Mouse (Mus musculus): Measurements from ENCODE around the gene Slc35c2. TPM values are rescaled to one million over a fixed set of nuclear protein-coding genes. Genes with fewer than 3 reads are reported as not detected.
A peak's percentile ranks its signal among the peaks of the same experiment; 100 is the strongest.

The Slc35c2 gene
- polyA plus RNA-seq, 1 experiment from 2014 or later, result 51.6 TPM

- no peak overlapping the region for H3K27ac ChIP-seq
- no peaks in the 10 kb centered on the region for H3K36me3 ChIP-seq (ENCODE audit: insufficient read depth, low read length)
- TF ChIP-seq CTCF (IDR thresholded peaks at IDR 0.05; ENCODE audit: low read depth), result peak; percentile 68
- ATAC-seq (replicated peaks; ENCODE audit: low FRiP score, low read depth) (peak; percentile 34; the same call in 1 of the 2 replicates), DNase-seq (ENCODE audit: low spot score) (peak; percentile 64)
- peaks cover 60% of the 10 kb centered on the region for H3K27me3 ChIP-seq (ENCODE audit: insufficient read depth, low read length)
- peak overlapping the region; percentile 50 for H3K4me3 ChIP-seq (replicated peaks; ENCODE audit: low read depth, low read length)
- H3K4me2 ChIP-seq (ENCODE audit: low read length), result peak overlapping the region; percentile 97
- 1% methylated on average over 61 of the region's 82 CpGs for WGBS
- H3K4me1 ChIP-seq (replicated peaks; ENCODE audit: insufficient read depth, low read length), result peaks cover 18% of the 10 kb centered on the region
- peak overlapping the region; percentile 44 for H3K9ac ChIP-seq (ENCODE audit: low read depth, low read length)
- H3K9me3 ChIP-seq (replicated peaks; ENCODE audit: low read length), result no peaks in the 10 kb centered on the region
Measured at GRCm38 (mm10) chr2:165233491-165234290, 54.0 kb downstream of the Slc35c2 start.

- H3K27me3 ChIP-seq (ENCODE audit: insufficient read depth, low read length), result peaks cover 37% of the 10 kb centered on the region
- no peak overlapping the region for H3K9ac ChIP-seq (ENCODE audit: low read depth, low read length)
- no peak for DNase-seq (ENCODE audit: low spot score)
- no peaks in the 10 kb centered on the region for H3K36me3 ChIP-seq (ENCODE audit: insufficient read depth, low read length)
- H3K9me3 ChIP-seq (replicated peaks; ENCODE audit: low read length), result no peaks in the 10 kb centered on the region
- no peak overlapping the region for H3K4me3 ChIP-seq (replicated peaks; ENCODE audit: low read depth, low read length)
- no peak overlapping the region for H3K27ac ChIP-seq
- no peak for ATAC-seq (replicated peaks; ENCODE audit: low FRiP score, low read depth)
- WGBS, result 82% methylated on average over 11 of the region's 11 CpGs
- peaks cover 9% of the 10 kb centered on the region for H3K4me1 ChIP-seq (replicated peaks; ENCODE audit: insufficient read depth, low read length)
- no peak for TF ChIP-seq CTCF (IDR thresholded peaks at IDR 0.05; ENCODE audit: low read depth)
- no peak overlapping the region for H3K4me2 ChIP-seq (ENCODE audit: low read length)
Measured at GRCm38 (mm10) chr2:165229050-165229449, 58.6 kb downstream of the Slc35c2 start.

Other genes with a start within 250 kb of the Slc35c2 start
- 13.5 and 16.7 TPM in 2 replicates for gene Cd40, start 232.2 kb downstream of the Slc35c2 start, polyA plus RNA-seq (2015; fragmentation: Nextera tagmentation; extraction: Ambion mirVana)
- not detected in 2 replicates for gene 1700025C18Rik, start 197.1 kb downstream of the Slc35c2 start, polyA plus RNA-seq (2015; fragmentation: Nextera tagmentation; extraction: Ambion mirVana)
- gene Cdh22, start 53.0 kb downstream of the Slc35c2 start, polyA plus RNA-seq (2015; fragmentation: Nextera tagmentation; extraction: Ambion mirVana), result 1.5 and 1.6 TPM in 2 replicates
- gene Elmo2, start 38.6 kb upstream of the Slc35c2 start, polyA plus RNA-seq (2015; fragmentation: Nextera tagmentation; extraction: Ambion mirVana), result 51.5 and 59.3 TPM in 2 replicates
- 0.58 and 0.60 TPM in 2 replicates for gene Zfp663, start 80.9 kb upstream of the Slc35c2 start, polyA plus RNA-seq (2015; fragmentation: Nextera tagmentation; extraction: Ambion mirVana)
- gene Zfp334, start 100.4 kb upstream of the Slc35c2 start, polyA plus RNA-seq (2015; fragmentation: Nextera tagmentation; extraction: Ambion mirVana), result 3.6 and 4.7 TPM in 2 replicates
- 0.11 and 0.14 TPM in 2 replicates for gene Ocstamp, start 112.5 kb upstream of the Slc35c2 start, polyA plus RNA-seq (2015; fragmentation: Nextera tagmentation; extraction: Ambion mirVana)
- gene Slc13a3, start 185.4 kb upstream of the Slc35c2 start, polyA plus RNA-seq (2015; fragmentation: Nextera tagmentation; extraction: Ambion mirVana), result 8.3 and 9.7 TPM in 2 replicates
- 27.2 and 27.5 TPM in 2 replicates for gene Trp53rka, start 205.5 kb upstream of the Slc35c2 start, polyA plus RNA-seq (2015; fragmentation: Nextera tagmentation; extraction: Ambion mirVana)
- 3.2 and 4.3 TPM in 2 replicates for gene Slc2a10, start 215.9 kb upstream of the Slc35c2 start, polyA plus RNA-seq (2015; fragmentation: Nextera tagmentation; extraction: Ambion mirVana)